Mouse (Mus musculus) cerebellum, adult 9-11 months (tissue): ENCODE measurements around the gene Pkd2.
A peak's percentile ranks its signal among the peaks of the same experiment; 100 is the strongest.

Experiments used
- DNase-seq: peaks from one replicate; pipeline ENCODE4 v3.0.0; 2022

Gene Pkd2

DNA sequence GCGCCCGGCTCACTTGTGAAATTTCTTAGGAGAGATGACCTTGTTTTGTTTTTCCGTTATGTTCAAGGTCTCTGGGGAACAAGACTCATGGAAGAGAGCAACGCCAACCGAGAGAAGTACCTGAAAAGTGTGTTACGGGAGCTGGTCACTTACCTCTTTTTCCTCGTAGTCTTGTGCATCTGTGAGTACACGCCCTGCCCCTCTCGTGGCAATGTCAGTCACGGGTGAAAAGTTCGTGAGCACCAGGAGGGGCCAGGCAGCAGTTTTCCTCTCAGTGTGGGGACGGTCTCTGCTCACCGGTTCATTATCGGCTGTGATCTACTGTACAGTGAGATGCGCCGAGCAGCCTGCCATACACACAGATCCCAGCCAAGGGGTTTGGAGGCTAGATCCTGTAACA is 7.6 kb downstream of the Pkd2 start:
- DNase-seq: no peak

DNA sequence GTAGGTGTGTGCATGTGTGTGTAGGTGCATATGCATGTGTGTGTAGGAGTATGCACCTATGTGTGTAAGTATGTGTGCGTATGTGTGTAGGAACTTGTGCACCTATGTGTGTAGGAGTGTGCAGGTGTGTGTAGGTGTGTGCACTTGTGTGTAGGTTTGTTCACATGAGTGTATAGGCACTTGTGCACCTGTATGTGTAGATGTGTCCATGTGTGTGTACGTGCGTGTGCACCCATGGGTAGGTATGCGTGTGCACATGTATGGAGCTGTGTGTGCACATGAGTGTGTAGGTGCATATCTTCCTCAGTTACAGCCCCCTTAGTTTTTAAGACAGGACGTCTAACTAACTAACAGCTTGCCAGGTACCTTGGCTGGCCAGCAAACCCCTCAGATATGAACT is 9.3 kb downstream of the Pkd2 start:
- DNase-seq: no peak

DNA sequence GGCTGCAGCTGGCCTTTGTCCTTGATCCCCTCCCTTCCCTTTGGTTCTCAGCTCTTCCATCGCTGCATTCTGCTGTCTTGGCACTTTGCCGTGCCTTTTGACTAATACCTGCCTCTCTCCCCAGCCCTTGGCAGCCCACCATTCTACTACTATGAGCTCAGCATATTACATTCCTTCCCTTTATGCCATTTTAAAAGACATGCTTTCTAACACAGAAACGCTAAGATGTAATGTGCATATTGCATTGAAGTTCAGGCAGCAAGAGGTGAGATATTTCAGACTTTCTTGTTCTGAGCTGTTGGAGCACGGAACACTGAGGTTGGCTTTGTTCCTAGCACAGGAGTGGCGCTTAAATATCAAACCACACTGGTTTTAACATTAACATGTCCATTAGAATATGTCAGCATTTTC is 11.7 kb downstream of the Pkd2 start:
- no peak for DNase-seq

- DNase-seq: no peak
These were observed 13.1 kb downstream of the Pkd2 start for GRCm38 (mm10) chr5:104472371-104472770.

GRCm38 (mm10) chr5:104480367-104480766 is 21.1 kb downstream of the Pkd2 start:
- DNase-seq: no peak

- DNase-seq: no peak
These were observed 23.6 kb downstream of the Pkd2 start for GRCm38 (mm10) chr5:104482856-104483255.

GRCm38 (mm10) chr5:104491561-104491960 is 32.3 kb downstream of the Pkd2 start:
- DNase-seq: no peak

- DNase-seq: no peak
These were observed 45.6 kb downstream of the Pkd2 start for GRCm38 (mm10) chr5:104504883-104505282.

- no peak for DNase-seq
These were observed 48.6 kb downstream of the Pkd2 start for GRCm38 (mm10) chr5:104507829-104508194.

- DNase-seq: peak; percentile 84
These were observed 49.1 kb downstream of the Pkd2 start, which contains the start of gene BC005561 for GRCm38 (mm10) chr5:104508195-104508891. Gene BC005561, plus strand, starts transcription at chr5:104508352.

- DNase-seq: no peak
These were observed 52.0 kb downstream of the Pkd2 start for GRCm38 (mm10) chr5:104511211-104511610.

DNA sequence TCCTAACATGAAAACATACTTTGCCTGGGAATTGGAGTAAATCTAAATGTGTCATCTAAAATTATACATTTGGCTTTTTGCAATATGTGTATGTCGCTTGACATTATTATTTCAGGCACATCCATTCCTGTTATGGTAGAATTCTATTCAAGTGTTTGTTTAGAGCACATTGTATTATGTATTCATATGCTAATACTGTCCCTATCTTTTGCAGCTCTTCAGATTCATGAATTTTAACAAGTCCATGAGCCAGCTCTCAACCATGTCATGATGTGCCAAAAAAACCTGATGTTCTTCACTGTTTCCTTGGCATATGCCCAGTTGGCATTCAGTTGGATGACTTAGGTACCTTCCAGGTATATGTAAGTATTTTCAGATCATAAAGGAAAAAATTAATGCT is 79.4 kb downstream of the Pkd2 start:
- DNase-seq: peak; percentile 10

GRCm38 (mm10) chr5:104539331-104539730 is 80.1 kb downstream of the Pkd2 start:
- no peak for DNase-seq
